Mouse (Mus musculus): ENCODE measurements around the gene Wnt10a. TPM values are rescaled to one million over a fixed set of nuclear protein-coding genes. Genes with fewer than 3 reads are reported as not detected.

Gene Wnt10a
- polyA plus RNA-seq, 1 experiment from 2014 or later = 2.3 TPM

GRCm38 (mm10) chr1:74771467-74771844 is 19.9 kb upstream of the Wnt10a start:
- H3K27me3 ChIP-seq = peaks cover 97% of the 10 kb centered on the region
- WGBS = 0% methylated on average over 5 of the region's 26 CpGs

GRCm38 (mm10) chr1:74771845-74771930 is 19.6 kb upstream of the Wnt10a start, which contains the start of gene Wnt6:
Gene Wnt6, plus strand, starts transcription at chr1:74771892.
- ATAC-seq (ENCODE audit: low FRiP score) = no peak

More at GRCm38 (mm10) chr1:74771467-74771844, 19.9 kb upstream of the Wnt10a start:
- Histone ChIP-seq H3K9me3 (replicated peaks) (no peaks in the 10 kb centered on the region), H3K4me1 (peaks cover 25% of the 10 kb centered on the region), H3K27ac (no peak overlapping the region), H3K4me3 (peak overlapping the region; percentile 51), H3K9ac (peak overlapping the region; percentile 56), H3K4me2 (replicated peaks) (peak overlapping the region; percentile 95), H3K36me3 (no peaks in the 10 kb centered on the region)
- no peak for ATAC-seq (ENCODE audit: low FRiP score)

GRCm38 (mm10) chr1:74771931-74772620 is 19.2 kb upstream of the Wnt10a start:
- Histone ChIP-seq H3K4me1 (peaks cover 25% of the 10 kb centered on the region), H3K27ac (no peak overlapping the region), H3K9me3 (replicated peaks) (no peaks in the 10 kb centered on the region), H3K9ac (peak overlapping the region; percentile 56), H3K4me3 (peak overlapping the region; percentile 51), H3K4me2 (replicated peaks) (peak overlapping the region; percentile 95), H3K36me3 (no peaks in the 10 kb centered on the region), H3K27me3 (peaks cover 99% of the 10 kb centered on the region)
- WGBS = under 1% methylated on average over 48 of the region's 51 CpGs
- ATAC-seq (ENCODE audit: low FRiP score) = no peak

More at GRCm38 (mm10) chr1:74771845-74771930, 19.6 kb upstream of the Wnt10a start, which contains the start of gene Wnt6:
- peaks cover 99% of the 10 kb centered on the region for H3K27me3 ChIP-seq
- H3K9ac ChIP-seq = peak within 1 kb of the TSS; percentile 56
- peak within 1 kb of the TSS; percentile 95 for H3K4me2 ChIP-seq (replicated peaks)
- H3K27ac ChIP-seq = no peak within 1 kb of the TSS
- H3K4me3 ChIP-seq = peak within 1 kb of the TSS; percentile 51
- no peaks in the 10 kb centered on the region for H3K9me3 ChIP-seq (replicated peaks)
- H3K4me1 ChIP-seq = peaks cover 25% of the 10 kb centered on the region
- WGBS = no CpG with 5 or more reads among the region's 8 CpGs
- H3K36me3 ChIP-seq = no peaks in the 10 kb centered on the region

GRCm38 (mm10) chr1:74773136-74773535 is 18.2 kb upstream of the Wnt10a start:
- H3K4me3 ChIP-seq = 0 out of 2 replicates have a peak overlapping the region, but pooled peaks have one; percentile 9

GRCm38 (mm10) chr1:74774062-74774461 is 17.3 kb upstream of the Wnt10a start:
- Histone ChIP-seq H3K27ac (no peak overlapping the region), H3K4me3 (no peak overlapping the region), H3K9me3 (replicated peaks) (no peaks in the 10 kb centered on the region), H3K9ac (no peak overlapping the region), H3K27me3 (peaks cover 99% of the 10 kb centered on the region), H3K36me3 (no peaks in the 10 kb centered on the region), H3K4me1 (peaks cover 25% of the 10 kb centered on the region), H3K4me2 (replicated peaks) (no peak overlapping the region)
- WGBS = 23% methylated on average over 7 of the region's 7 CpGs
- no peak for ATAC-seq (ENCODE audit: low FRiP score)

More at GRCm38 (mm10) chr1:74773136-74773535, 18.2 kb upstream of the Wnt10a start:
- WGBS = under 1% methylated on average over 15 of the region's 15 CpGs
- H3K27ac ChIP-seq = no peak overlapping the region
- peak; percentile 79 for ATAC-seq (ENCODE audit: low FRiP score)
- peaks cover 25% of the 10 kb centered on the region for H3K4me1 ChIP-seq
- H3K36me3 ChIP-seq = no peaks in the 10 kb centered on the region
- peak overlapping the region; percentile 95 for H3K4me2 ChIP-seq (replicated peaks)
- H3K27me3 ChIP-seq = peaks cover 99% of the 10 kb centered on the region
- H3K9me3 ChIP-seq (replicated peaks) = no peaks in the 10 kb centered on the region
- no peak overlapping the region for H3K9ac ChIP-seq

- Histone ChIP-seq H3K4me3 (no peak overlapping the region), H3K4me1 (peaks cover 20% of the 10 kb centered on the region), H3K4me2 (replicated peaks) (no peak overlapping the region), H3K9ac (no peak overlapping the region), H3K9me3 (replicated peaks) (no peaks in the 10 kb centered on the region), H3K36me3 (no peaks in the 10 kb centered on the region), H3K27me3 (peaks cover 94% of the 10 kb centered on the region), H3K27ac (no peak overlapping the region)
- WGBS = 5% methylated on average over 5 of the region's 5 CpGs
- no peak for ATAC-seq (ENCODE audit: low FRiP score)
Observed at GRCm38 (mm10) chr1:74775816-74776215, 15.5 kb upstream of the Wnt10a start.

GRCm38 (mm10) chr1:74778934-74779486 is 12.3 kb upstream of the Wnt10a start:
- Histone ChIP-seq H3K27me3 (peaks cover 94% of the 10 kb centered on the region), H3K9ac (no peak overlapping the region), H3K27ac (no peak overlapping the region), H3K4me2 (replicated peaks) (no peak overlapping the region), H3K9me3 (replicated peaks) (no peaks in the 10 kb centered on the region), H3K36me3 (no peaks in the 10 kb centered on the region), H3K4me3 (no peak overlapping the region), H3K4me1 (peaks cover 11% of the 10 kb centered on the region)
- 22% methylated on average over 3 of the region's 3 CpGs for WGBS
- no peak for ATAC-seq (ENCODE audit: low FRiP score)

GRCm38 (mm10) chr1:74782045-74782444 is 9.3 kb upstream of the Wnt10a start:
- H3K36me3 ChIP-seq = no peaks in the 10 kb centered on the region
- WGBS = 18% methylated on average over 14 of the region's 14 CpGs
- H3K4me3 ChIP-seq = no peak overlapping the region
- H3K27me3 ChIP-seq = peaks cover 92% of the 10 kb centered on the region
- H3K4me2 ChIP-seq (replicated peaks) = no peak overlapping the region
- H3K9me3 ChIP-seq (replicated peaks) = no peaks in the 10 kb centered on the region
- H3K27ac ChIP-seq = no peak overlapping the region
- H3K4me1 ChIP-seq = peaks cover 18% of the 10 kb centered on the region
- no peak overlapping the region for H3K9ac ChIP-seq
- no peak for ATAC-seq (ENCODE audit: low FRiP score)

GRCm38 (mm10) chr1:74783554-74783953 is 7.8 kb upstream of the Wnt10a start:
- peaks cover 92% of the 10 kb centered on the region for H3K27me3 ChIP-seq
- H3K4me3 ChIP-seq = peak overlapping the region; percentile 41
- WGBS = 2% methylated on average over 12 of the region's 13 CpGs
- ATAC-seq (ENCODE audit: low FRiP score) = no peak
- peaks cover 18% of the 10 kb centered on the region for H3K4me1 ChIP-seq
- no peaks in the 10 kb centered on the region for H3K36me3 ChIP-seq
- H3K27ac ChIP-seq = no peak overlapping the region
- peak overlapping the region; percentile 81 for H3K4me2 ChIP-seq (replicated peaks)
- H3K9me3 ChIP-seq (replicated peaks) = no peaks in the 10 kb centered on the region
- H3K9ac ChIP-seq = 0 out of 2 replicates have a peak overlapping the region, but pooled peaks have one; percentile 49

- H3K4me3 ChIP-seq = peak overlapping the region; percentile 41
- H3K4me1 ChIP-seq = peaks cover 21% of the 10 kb centered on the region
- no peak overlapping the region for H3K27ac ChIP-seq
- H3K9ac ChIP-seq = peak overlapping the region; percentile 49; the same call in 1 of the 2 replicates
- peak overlapping the region; percentile 81 for H3K4me2 ChIP-seq (replicated peaks)
- H3K9me3 ChIP-seq (replicated peaks) = no peaks in the 10 kb centered on the region
- no peaks in the 10 kb centered on the region for H3K36me3 ChIP-seq
- ATAC-seq (ENCODE audit: low FRiP score) = no peak; the same call in 1 of the 2 replicates
- peaks cover 92% of the 10 kb centered on the region for H3K27me3 ChIP-seq
- 2% methylated on average over 67 of the region's 67 CpGs for WGBS
Observed at GRCm38 (mm10) chr1:74784041-74784759, 7.1 kb upstream of the Wnt10a start.

GRCm38 (mm10) chr1:74787846-74788245 is 3.5 kb upstream of the Wnt10a start:
- ATAC-seq (ENCODE audit: low FRiP score) = no peak

GRCm38 (mm10) chr1:74788603-74789176 is 2.6 kb upstream of the Wnt10a start:
- H3K9me3 ChIP-seq (replicated peaks) = no peaks in the 10 kb centered on the region
- H3K36me3 ChIP-seq = no peaks in the 10 kb centered on the region
- no peak overlapping the region for H3K27ac ChIP-seq
- no peak overlapping the region for H3K4me2 ChIP-seq (replicated peaks)
- no peak overlapping the region for H3K4me3 ChIP-seq
- peaks cover 98% of the 10 kb centered on the region for H3K27me3 ChIP-seq
- H3K4me1 ChIP-seq = peaks cover 36% of the 10 kb centered on the region
- 19% methylated on average over 6 of the region's 6 CpGs for WGBS
- ATAC-seq (ENCODE audit: low FRiP score) = no peak
- no peak overlapping the region for H3K9ac ChIP-seq

More at GRCm38 (mm10) chr1:74787846-74788245, 3.5 kb upstream of the Wnt10a start:
- Histone ChIP-seq H3K4me1 (peaks cover 39% of the 10 kb centered on the region), H3K9me3 (replicated peaks) (no peaks in the 10 kb centered on the region), H3K9ac (no peak overlapping the region), H3K36me3 (no peaks in the 10 kb centered on the region), H3K4me2 (replicated peaks) (no peak overlapping the region), H3K27ac (no peak overlapping the region), H3K4me3 (no peak overlapping the region), H3K27me3 (peaks cover 98% of the 10 kb centered on the region)
- 7% methylated on average over 7 of the region's 7 CpGs for WGBS

Measured in hindbrain, embryonic 12.5 days (tissue).